Mouse (Mus musculus): ENCODE measurements at regions not wholly inside any gene's neighbourhood (a gene's known extent, or its start where the extent isn't known, plus 50 kb on each side); places are given as distances from the start of the nearest gene placed in this dataset.

GRCm38 (mm10) chr2:159986719-159987118 is 347.2 kb downstream of the Gm826 start:
- Histone ChIP-seq H3K27me3 (ENCODE audit: control insufficient read depth, insufficient read depth, low read length) (no peaks in the 10 kb centered on the region), H3K9ac (replicated peaks; ENCODE audit: low read length) (no peak overlapping the region), H3K4me3 (ENCODE audit: low read depth, low read length) (no peak overlapping the region), H3K36me3 (replicated peaks; ENCODE audit: control insufficient read depth, insufficient read depth, low read depth, low read length) (no peaks in the 10 kb centered on the region), H3K4me1 (ENCODE audit: control insufficient read depth, insufficient read depth, low read length) (no peaks in the 10 kb centered on the region), H3K27ac (replicated peaks; ENCODE audit: low read depth, low read length) (no peak overlapping the region), H3K4me2 (ENCODE audit: low read depth, low read length) (no peak overlapping the region), H3K9me3 (replicated peaks; ENCODE audit: control insufficient read depth, low read length) (no peaks in the 10 kb centered on the region)
- DNase-seq (ENCODE audit: low spot score) (no peak), ATAC-seq (replicated peaks; ENCODE audit: insufficient number of reproducible peaks, low FRiP score, low TSS enrichment, low read depth) (no peak)
- 91% methylated on average over 7 of the region's 7 CpGs for WGBS

GRCm38 (mm10) chr2:159981694-159982093 is 352.3 kb downstream of the Gm826 start:
- Histone ChIP-seq H3K4me2 (ENCODE audit: low read depth, low read length) (no peak overlapping the region), H3K4me1 (ENCODE audit: control insufficient read depth, insufficient read depth, low read length) (no peaks in the 10 kb centered on the region), H3K27ac (replicated peaks; ENCODE audit: low read depth, low read length) (no peak overlapping the region), H3K9ac (replicated peaks; ENCODE audit: low read length) (no peak overlapping the region), H3K27me3 (ENCODE audit: control insufficient read depth, insufficient read depth, low read length) (no peaks in the 10 kb centered on the region), H3K36me3 (replicated peaks; ENCODE audit: control insufficient read depth, insufficient read depth, low read depth, low read length) (no peaks in the 10 kb centered on the region), H3K4me3 (ENCODE audit: low read depth, low read length) (no peak overlapping the region), H3K9me3 (replicated peaks; ENCODE audit: control insufficient read depth, low read length) (no peaks in the 10 kb centered on the region)
- WGBS = 87% methylated on average over 3 of the region's 3 CpGs
- ATAC-seq (replicated peaks; ENCODE audit: insufficient number of reproducible peaks, low FRiP score, low TSS enrichment, low read depth) (no peak), DNase-seq (ENCODE audit: low spot score) (no peak)

- no peaks in the 10 kb centered on the region for H3K9me3 ChIP-seq (replicated peaks; ENCODE audit: control insufficient read depth, low read length)
- no peak overlapping the region for H3K9ac ChIP-seq (replicated peaks; ENCODE audit: low read length)
- no peak overlapping the region for H3K4me2 ChIP-seq (ENCODE audit: low read depth, low read length)
- ATAC-seq (replicated peaks; ENCODE audit: insufficient number of reproducible peaks, low FRiP score, low TSS enrichment, low read depth) = no peak
- no peak overlapping the region for H3K4me3 ChIP-seq (ENCODE audit: low read depth, low read length)
- no peaks in the 10 kb centered on the region for H3K36me3 ChIP-seq (replicated peaks; ENCODE audit: control insufficient read depth, insufficient read depth, low read depth, low read length)
- H3K27me3 ChIP-seq (ENCODE audit: control insufficient read depth, insufficient read depth, low read length) = no peaks in the 10 kb centered on the region
- no peak overlapping the region for H3K27ac ChIP-seq (replicated peaks; ENCODE audit: low read depth, low read length)
- DNase-seq (ENCODE audit: low spot score) = no peak
- H3K4me1 ChIP-seq (ENCODE audit: control insufficient read depth, insufficient read depth, low read length) = no peaks in the 10 kb centered on the region
- 72% methylated on average over 1 of the region's 1 CpGs for WGBS
Measured at GRCm38 (mm10) chr2:159950369-159950768, 383.6 kb downstream of the Gm826 start.

GRCm38 (mm10) chr2:159949046-159949445 is 384.9 kb downstream of the Gm826 start:
- 87% methylated on average over 4 of the region's 4 CpGs for WGBS
- DNase-seq (ENCODE audit: low spot score) = no peak
- H3K27ac ChIP-seq (replicated peaks; ENCODE audit: low read depth, low read length) = no peak overlapping the region
- H3K4me1 ChIP-seq (ENCODE audit: control insufficient read depth, insufficient read depth, low read length) = no peaks in the 10 kb centered on the region
- H3K9ac ChIP-seq (replicated peaks; ENCODE audit: low read length) = no peak overlapping the region
- H3K9me3 ChIP-seq (replicated peaks; ENCODE audit: control insufficient read depth, low read length) = no peaks in the 10 kb centered on the region
- H3K36me3 ChIP-seq (replicated peaks; ENCODE audit: control insufficient read depth, insufficient read depth, low read depth, low read length) = no peaks in the 10 kb centered on the region
- H3K4me2 ChIP-seq (ENCODE audit: low read depth, low read length) = no peak overlapping the region
- no peaks in the 10 kb centered on the region for H3K27me3 ChIP-seq (ENCODE audit: control insufficient read depth, insufficient read depth, low read length)
- no peak overlapping the region for H3K4me3 ChIP-seq (ENCODE audit: low read depth, low read length)
- ATAC-seq (replicated peaks; ENCODE audit: insufficient number of reproducible peaks, low FRiP score, low TSS enrichment, low read depth) = no peak

GRCm38 (mm10) chr2:159930744-159931143 is 403.2 kb downstream of the Gm826 start:
- 87% methylated on average over 2 of the region's 2 CpGs for WGBS
- ATAC-seq (replicated peaks; ENCODE audit: insufficient number of reproducible peaks, low FRiP score, low TSS enrichment, low read depth) = no peak
- no peaks in the 10 kb centered on the region for H3K27me3 ChIP-seq (ENCODE audit: control insufficient read depth, insufficient read depth, low read length)

GRCm38 (mm10) chr2:159889701-159890100 is 444.3 kb downstream of the Gm826 start:
- Histone ChIP-seq H3K4me2 (ENCODE audit: low read depth, low read length) (no peak overlapping the region), H3K9me3 (replicated peaks; ENCODE audit: control insufficient read depth, low read length) (no peaks in the 10 kb centered on the region), H3K9ac (replicated peaks; ENCODE audit: low read length) (no peak overlapping the region), H3K4me3 (ENCODE audit: low read depth, low read length) (no peak overlapping the region), H3K27ac (replicated peaks; ENCODE audit: low read depth, low read length) (no peak overlapping the region), H3K27me3 (ENCODE audit: control insufficient read depth, insufficient read depth, low read length) (no peaks in the 10 kb centered on the region), H3K36me3 (replicated peaks; ENCODE audit: control insufficient read depth, insufficient read depth, low read depth, low read length) (no peaks in the 10 kb centered on the region), H3K4me1 (ENCODE audit: control insufficient read depth, insufficient read depth, low read length) (no peaks in the 10 kb centered on the region)
- WGBS = 92% methylated on average over 2 of the region's 2 CpGs
- no peak for DNase-seq (ENCODE audit: low spot score)
- no peak for ATAC-seq (replicated peaks; ENCODE audit: insufficient number of reproducible peaks, low FRiP score, low TSS enrichment, low read depth)

More at GRCm38 (mm10) chr2:159930744-159931143, 403.2 kb downstream of the Gm826 start:
- no peak for DNase-seq (ENCODE audit: low spot score)
- Histone ChIP-seq H3K4me1 (ENCODE audit: control insufficient read depth, insufficient read depth, low read length) (no peaks in the 10 kb centered on the region), H3K9me3 (replicated peaks; ENCODE audit: control insufficient read depth, low read length) (no peaks in the 10 kb centered on the region), H3K9ac (replicated peaks; ENCODE audit: low read length) (no peak overlapping the region), H3K4me2 (ENCODE audit: low read depth, low read length) (no peak overlapping the region), H3K4me3 (ENCODE audit: low read depth, low read length) (no peak overlapping the region), H3K36me3 (replicated peaks; ENCODE audit: control insufficient read depth, insufficient read depth, low read depth, low read length) (no peaks in the 10 kb centered on the region), H3K27ac (replicated peaks; ENCODE audit: low read depth, low read length) (no peak overlapping the region)

- Histone ChIP-seq H3K4me3 (ENCODE audit: low read depth, low read length) (no peak overlapping the region), H3K9me3 (replicated peaks; ENCODE audit: control insufficient read depth, low read length) (no peaks in the 10 kb centered on the region), H3K36me3 (replicated peaks; ENCODE audit: control insufficient read depth, insufficient read depth, low read depth, low read length) (no peaks in the 10 kb centered on the region), H3K9ac (replicated peaks; ENCODE audit: low read length) (no peak overlapping the region), H3K27me3 (ENCODE audit: control insufficient read depth, insufficient read depth, low read length) (no peaks in the 10 kb centered on the region), H3K27ac (replicated peaks; ENCODE audit: low read depth, low read length) (no peak overlapping the region), H3K4me2 (ENCODE audit: low read depth, low read length) (no peak overlapping the region), H3K4me1 (ENCODE audit: control insufficient read depth, insufficient read depth, low read length) (no peaks in the 10 kb centered on the region)
- no peak for DNase-seq (ENCODE audit: low spot score)
- 81% methylated on average over 6 of the region's 6 CpGs for WGBS
- no peak for ATAC-seq (replicated peaks; ENCODE audit: insufficient number of reproducible peaks, low FRiP score, low TSS enrichment, low read depth)
Measured at GRCm38 (mm10) chr2:159884773-159885459, 449.0 kb downstream of the Gm826 start.

- Histone ChIP-seq H3K4me1 (ENCODE audit: control insufficient read depth, insufficient read depth, low read length) (no peaks in the 10 kb centered on the region), H3K27me3 (ENCODE audit: control insufficient read depth, insufficient read depth, low read length) (no peaks in the 10 kb centered on the region), H3K27ac (replicated peaks; ENCODE audit: low read depth, low read length) (no peak overlapping the region), H3K36me3 (replicated peaks; ENCODE audit: control insufficient read depth, insufficient read depth, low read depth, low read length) (no peaks in the 10 kb centered on the region), H3K4me2 (ENCODE audit: low read depth, low read length) (no peak overlapping the region), H3K9ac (replicated peaks; ENCODE audit: low read length) (no peak overlapping the region), H3K9me3 (replicated peaks; ENCODE audit: control insufficient read depth, low read length) (no peaks in the 10 kb centered on the region), H3K4me3 (ENCODE audit: low read depth, low read length) (no peak overlapping the region)
- 66% methylated on average over 2 of the region's 2 CpGs for WGBS
- ATAC-seq (replicated peaks; ENCODE audit: insufficient number of reproducible peaks, low FRiP score, low TSS enrichment, low read depth) = no peak
- no peak for DNase-seq (ENCODE audit: low spot score)
Measured at GRCm38 (mm10) chr2:159866981-159867380, 467.0 kb downstream of the Gm826 start.

All from embryonic facial prominence, embryonic 11.5 days (tissue).